27 mouse cellular contexts compared by ENCODE assay signal in the genomic region with DNA sequence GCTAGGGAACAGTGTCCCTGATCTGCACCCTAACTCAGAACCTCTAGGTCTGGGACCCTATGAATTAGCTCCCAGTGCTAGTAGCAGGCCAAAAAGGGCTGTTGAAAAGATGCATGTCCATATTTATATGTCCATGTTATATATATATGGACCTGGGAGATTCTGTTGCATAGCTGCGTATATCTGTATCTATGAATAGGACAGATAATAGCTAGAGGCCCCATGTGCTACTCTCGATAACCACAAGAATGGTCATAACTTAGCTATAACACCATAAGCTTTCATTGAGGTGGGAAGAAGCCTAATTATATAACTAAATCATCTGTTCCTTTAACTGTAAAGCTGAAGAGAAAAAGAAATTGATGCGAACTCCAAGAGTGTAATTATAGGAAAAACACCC.
DNase-seq lines count a peak whose midpoint lies in the region; ATAC-seq and TF ChIP-seq lines count a peak whose summit lies in the region.
"Had no signal": no experiment of that assay in that cellular context is flagged by ENCODE, and none has a peak within 500 bp of the region (broad histone marks: within the 10 kb centered on the region; RNA-seq: fewer than 3 reads in every experiment).

No protein-coding gene starts in this region.

- DNase-seq in liver, adult 2 months (ENCODE audit: extremely low read depth, low read depth, low spot score), result no peak
- DNase-seq in liver, embryonic 11.5 days (ENCODE audit: low spot score), result no peak
- DNase-seq in urinary bladder, postnatal 10 days (ENCODE audit: low spot score), result no peak
- DNase-seq in forebrain, embryonic 11.5 days (ENCODE audit: low spot score), result no peak
- DNase-seq: adrenal gland, adult 2 months; adrenal gland, postnatal 36 days; B cell, adult 2 months; cerebellum, adult 8-10 months; cerebellum, postnatal 25 days; forebrain, postnatal 0 days; gastrocnemius, postnatal 10 days; kidney, postnatal 4 days; layer of hippocampus, adult 9-11 months; lung, adult 18-20 months; retina, postnatal 1 day; right cerebral cortex, postnatal 14 days; thymus, postnatal 4 days had no signal

- ATAC-seq in liver, embryonic 11.5 days (replicated peaks; ENCODE audit: low FRiP score), result no peak
- peak; percentile 44 for ATAC-seq in erythroid progenitor cell, adult 5-6 weeks (replicated peaks; ENCODE audit: low FRiP score, poor library complexity, severe bottlenecking)
- peak; percentile 49 for ATAC-seq in liver, embryonic 16.5 days (ENCODE audit: low read depth)
- ATAC-seq in forebrain, embryonic 11.5 days (replicated peaks; ENCODE audit: low FRiP score), result no peak
- ATAC-seq: activated CD4-positive, CD25-positive, alpha-beta regulatory T cell, adult 4 months; forebrain, postnatal 0 days; hindbrain, embryonic 16.5 days; lung, postnatal 0 days; midbrain, embryonic 15.5 days had no signal

- H3K4me2 ChIP-seq in liver, embryonic 11.5 days, result no peak overlapping the region
- H3K4me2 ChIP-seq in liver, embryonic 16.5 days (ENCODE audit: low read depth, low read length), result no peak overlapping the region
- no peak overlapping the region for H3K4me2 ChIP-seq in forebrain, embryonic 11.5 days (ENCODE audit: low read depth, low read length, severe bottlenecking)

- H3K4me3 ChIP-seq in liver, adult 2 months (ENCODE audit: insufficient read depth, low read depth, low read length), result no peak overlapping the region
- no peak overlapping the region for H3K4me3 ChIP-seq in liver, embryonic 11.5 days (ENCODE audit: low read depth, low read length)
- H3K4me3 ChIP-seq in liver, embryonic 16.5 days (ENCODE audit: low read depth, low read length), result no peak overlapping the region
- no peak overlapping the region for H3K4me3 ChIP-seq in forebrain, embryonic 11.5 days (ENCODE audit: low read depth, low read length)
- H3K4me3 ChIP-seq: midbrain, embryonic 10.5 days; midbrain, embryonic 15.5 days; neural tube, embryonic 15.5 days had no signal

- H3K27ac ChIP-seq in liver, adult 2 months (replicated peaks; ENCODE audit: insufficient read depth, low read depth, low read length), result 0 out of 2 replicates have a peak overlapping the region, but pooled peaks have one; percentile 48
- H3K27ac ChIP-seq in liver, embryonic 11.5 days (ENCODE audit: low read depth, low read length), result no peak overlapping the region
- H3K27ac ChIP-seq in liver, embryonic 16.5 days (ENCODE audit: low read length), result no peak overlapping the region
- no peak overlapping the region for H3K27ac ChIP-seq in forebrain, embryonic 11.5 days (ENCODE audit: low read depth, low read length)
- H3K27ac ChIP-seq: forebrain, embryonic 10.5 days; midbrain, embryonic 10.5 days had no signal

- no peak for TF ChIP-seq POLR2A in liver, adult 2 months (IDR thresholded peaks at IDR 0.05; ENCODE audit: extremely low read depth, insufficient read depth, low read length)

- H3K36me3 ChIP-seq in liver, adult 2 months (ENCODE audit: control insufficient read depth, insufficient read depth, low read length), result no peaks in the 10 kb centered on the region
- no peaks in the 10 kb centered on the region for H3K36me3 ChIP-seq in liver, embryonic 11.5 days (ENCODE audit: control insufficient read depth, insufficient read depth, low read length)
- H3K36me3 ChIP-seq in liver, embryonic 16.5 days (ENCODE audit: control insufficient read depth, insufficient read depth), result no peaks in the 10 kb centered on the region
- no peaks in the 10 kb centered on the region for H3K36me3 ChIP-seq in forebrain, embryonic 11.5 days (ENCODE audit: control insufficient read depth, insufficient read depth, low read length)
- H3K36me3 ChIP-seq: forebrain, embryonic 10.5 days; heart, embryonic 12.5 days; midbrain, embryonic 10.5 days; midbrain, embryonic 15.5 days; neural tube, embryonic 15.5 days had no signal

- peaks cover 5% of the 10 kb centered on the region for H3K4me1 ChIP-seq in liver, adult 2 months (ENCODE audit: control insufficient read depth, insufficient read depth, low read length)
- peaks cover 8% of the 10 kb centered on the region; the same call in 1 of the 2 replicates for H3K4me1 ChIP-seq in liver, embryonic 11.5 days (replicated peaks; ENCODE audit: control insufficient read depth, insufficient read depth, low read length)
- peaks cover 11% of the 10 kb centered on the region for H3K4me1 ChIP-seq in liver, embryonic 16.5 days (ENCODE audit: control insufficient read depth, low read depth, low read length)
- no peaks in the 10 kb centered on the region; the same call in 1 of the 2 replicates for H3K4me1 ChIP-seq in forebrain, embryonic 11.5 days (replicated peaks; ENCODE audit: control insufficient read depth, insufficient read depth, low read length)

- WGBS in liver, adult 2 months, result 94% methylated on average over 3 of the region's 3 CpGs
- WGBS in liver, embryonic 11.5 days, result 70% methylated on average over 3 of the region's 3 CpGs
- WGBS in liver, embryonic 16.5 days (ENCODE audit: insufficient replicate concordance), result 49% methylated on average over 3 of the region's 3 CpGs
- WGBS in forebrain, embryonic 11.5 days, result 96% methylated on average over 3 of the region's 3 CpGs

- H3K27me3 ChIP-seq in liver, adult 2 months (ENCODE audit: control insufficient read depth, insufficient read depth, low read length), result no peaks in the 10 kb centered on the region
- H3K27me3 ChIP-seq in liver, embryonic 11.5 days (replicated peaks; ENCODE audit: control insufficient read depth, insufficient read depth, low read length), result peaks cover 11% of the 10 kb centered on the region; the same call in 1 of the 2 replicates
- H3K27me3 ChIP-seq in liver, embryonic 16.5 days (ENCODE audit: control insufficient read depth, insufficient read depth, low read depth, low read length), result no peaks in the 10 kb centered on the region
- no peaks in the 10 kb centered on the region for H3K27me3 ChIP-seq in forebrain, embryonic 11.5 days (ENCODE audit: control insufficient read depth, insufficient read depth, low read length)
- H3K27me3 ChIP-seq: heart, embryonic 12.5 days; midbrain, embryonic 15.5 days; neural tube, embryonic 15.5 days had no signal

- no peak overlapping the region for H3K9ac ChIP-seq in liver, adult 2 months (ENCODE audit: low read depth, low read length)
- H3K9ac ChIP-seq in liver, embryonic 11.5 days (ENCODE audit: low read depth, low read length), result no peak overlapping the region
- no peak overlapping the region for H3K9ac ChIP-seq in liver, embryonic 16.5 days (ENCODE audit: low read depth, low read length)
- H3K9ac ChIP-seq in forebrain, embryonic 11.5 days (ENCODE audit: low read length), result no peak overlapping the region
- H3K9ac ChIP-seq: forebrain, postnatal 0 days; heart, embryonic 12.5 days; midbrain, embryonic 15.5 days; neural tube, embryonic 15.5 days had no signal

- H3K79me2 ChIP-seq in liver, adult 2 months (ENCODE audit: control insufficient read depth, insufficient read depth, low read length), result peaks cover 8% of the 10 kb centered on the region; the same call in 1 of the 2 replicates

- no peaks in the 10 kb centered on the region for H3K9me3 ChIP-seq in liver, embryonic 11.5 days (ENCODE audit: control insufficient read depth, low read length)
- H3K9me3 ChIP-seq in liver, embryonic 16.5 days (replicated peaks; ENCODE audit: control insufficient read depth, low read length), result no peaks in the 10 kb centered on the region
- no peaks in the 10 kb centered on the region for H3K9me3 ChIP-seq in forebrain, embryonic 11.5 days (ENCODE audit: control insufficient read depth, low read length)
- H3K9me3 ChIP-seq: forebrain, embryonic 10.5 days; heart, embryonic 12.5 days; midbrain, embryonic 10.5 days; midbrain, embryonic 15.5 days; neural tube, embryonic 15.5 days had no signal

- TF ChIP-seq CTCF in liver, adult 2 months (IDR thresholded peaks at IDR 0.05; ENCODE audit: low read depth, low read length), result no peak

Comparison
In these comparisons a context has a peak if more than half of its experiments do, and no peak if none do; other contexts are left out.
1. ATAC-seq: peak in erythroid progenitor cell, adult 5-6 weeks (single experiment) and liver, embryonic 16.5 days (single experiment); none in liver, embryonic 11.5 days (single experiment) and forebrain, embryonic 11.5 days (single experiment).